Mouse (Mus musculus): ENCODE data around the gene Vipas39.

GRCm38 (mm10) chr12:87224950-87225349 lies 41.1 kb downstream of the Vipas39 start:
- TF ChIP-seq CTCF (conservative IDR thresholded peaks at IDR 0.05; ENCODE audit: low read length) (no peak), NANOG (IDR thresholded peaks at IDR 0.05; ENCODE audit: borderline replicate concordance, low read length) (no peak)
